ENCODE assay signal across 8 mouse cellular contexts in genomic region chr6:83441259-83442061, GRCm38 (mm10). TPM values are rescaled to one million over a fixed set of nuclear protein-coding genes. Genes with fewer than 3 reads are reported as not detected.
DNase-seq lines count a peak whose midpoint lies in the region; ATAC-seq and TF ChIP-seq lines count a peak whose summit lies in the region.

No protein-coding gene starts in this region.

- H3K27ac ChIP-seq in ES-E14 (ENCODE audit: insufficient read depth, low read depth, low read length, poor library complexity, severe bottlenecking) = no peak overlapping the region
- H3K27ac ChIP-seq in cerebellum, adult 2 months (ENCODE audit: insufficient read depth, low read length) = peak overlapping the region; percentile 93
- H3K27ac ChIP-seq in forebrain, embryonic 16.5 days (ENCODE audit: low read length) = peak overlapping the region; percentile 96
- H3K27ac ChIP-seq in neural tube, embryonic 14.5 days (ENCODE audit: low read depth, low read length) = peak overlapping the region; percentile 96

- ATAC-seq in forebrain, embryonic 16.5 days = peak; percentile 90
- ATAC-seq in neural tube, embryonic 14.5 days (ENCODE audit: low read depth) = peak; percentile 91

- TF ChIP-seq CTCF in cerebellum, adult 2 months (IDR thresholded peaks at IDR 0.05; ENCODE audit: borderline replicate concordance, insufficient read depth, low read depth, low read length) = no peak

- no peaks in the 10 kb centered on the region for H3K36me3 ChIP-seq in ES-E14 (ENCODE audit: control insufficient read depth, insufficient read depth, low read length, poor library complexity, severe bottlenecking)
- H3K36me3 ChIP-seq in forebrain, embryonic 16.5 days (ENCODE audit: control insufficient read depth, insufficient read depth) = no peaks in the 10 kb centered on the region
- no peaks in the 10 kb centered on the region for H3K36me3 ChIP-seq in neural tube, embryonic 14.5 days (ENCODE audit: control insufficient read depth, insufficient read depth, low read length)

- peaks cover 0 to 9% of the 10 kb centered on the region in 2 experiments; a peak in 1 of 4 replicates for H3K4me1 ChIP-seq in ES-E14 (ENCODE audit: control insufficient read depth in 2 of 2, insufficient read depth in 2 of 2, low read length in 2 of 2, poor library complexity in 1 of 2)
- H3K4me1 ChIP-seq in cerebellum, adult 2 months (ENCODE audit: control insufficient read depth, insufficient read depth, low read length) = peaks cover 24% of the 10 kb centered on the region
- H3K4me1 ChIP-seq in forebrain, embryonic 16.5 days (replicated peaks; ENCODE audit: control insufficient read depth, insufficient read depth, low read length) = peaks cover 79% of the 10 kb centered on the region
- peaks cover 59% of the 10 kb centered on the region for H3K4me1 ChIP-seq in neural tube, embryonic 14.5 days (ENCODE audit: control insufficient read depth, insufficient read depth, low read length)

- in situ Hi-C loops in ES-E14 (cut with MboI; ENCODE audit: low sequenced_read_pairs in 2 of 2, unreplicated experiment in 2 of 2) = no loop called here

- peak overlapping the region; percentile 55; the same call in 1 of the 2 replicates for H3K9ac ChIP-seq in ES-E14 (ENCODE audit: insufficient read depth, low read depth, low read length, poor library complexity, severe bottlenecking)
- H3K9ac ChIP-seq in forebrain, embryonic 16.5 days (replicated peaks; ENCODE audit: low read depth, low read length) = peak overlapping the region; percentile 85
- H3K9ac ChIP-seq in neural tube, embryonic 14.5 days (replicated peaks; ENCODE audit: low read depth, low read length) = peak overlapping the region; percentile 72

- under 1% methylated on average over 48 of the region's 48 CpGs for WGBS in cerebellum, adult 2 months
- WGBS in forebrain, embryonic 16.5 days = under 1% methylated on average over 42 of the region's 48 CpGs
- WGBS in neural tube, embryonic 14.5 days = under 1% methylated on average over 48 of the region's 48 CpGs

- H3K9me3 ChIP-seq in ES-E14 (ENCODE audit: control insufficient read depth, insufficient read depth, low read depth, low read length) = no peaks in the 10 kb centered on the region
- H3K9me3 ChIP-seq in forebrain, embryonic 16.5 days (ENCODE audit: control insufficient read depth, low read length) = no peaks in the 10 kb centered on the region
- no peaks in the 10 kb centered on the region for H3K9me3 ChIP-seq in neural tube, embryonic 14.5 days (ENCODE audit: control insufficient read depth, low read length)

- H3K4me2 ChIP-seq in forebrain, embryonic 16.5 days (ENCODE audit: low read length) = peak overlapping the region; percentile 73
- peak overlapping the region; percentile 67 for H3K4me2 ChIP-seq in neural tube, embryonic 14.5 days (ENCODE audit: low read depth, low read length)

- peak overlapping the region; percentile 67 to 82 for H3K4me3 ChIP-seq in ES-E14 (ENCODE audit: insufficient read depth in 1 of 2, low read depth in 1 of 2, low read length in 2 of 2, poor library complexity in 1 of 2, severe bottlenecking in 1 of 2)
- peak overlapping the region; percentile 99 for H3K4me3 ChIP-seq in cerebellum, adult 2 months (replicated peaks; ENCODE audit: insufficient read depth, low read depth, low read length)
- peak overlapping the region; percentile 65 for H3K4me3 ChIP-seq in forebrain, embryonic 16.5 days (replicated peaks; ENCODE audit: low read length)
- H3K4me3 ChIP-seq in neural tube, embryonic 14.5 days (ENCODE audit: low read depth, low read length) = peak overlapping the region; percentile 55

- intact Hi-C loops in heart, postnatal 25 days (cut with DNase I) = loop anchor here (2.0 kb wide), 1 partner anchor 29 kb away; no protein-coding TSS in a partner anchor

- DNase-seq in ES-E14 (ENCODE audit: low read depth, low spot score) = no peak
- peak; percentile 85 to 88 for DNase-seq in cerebellum, adult 2 months
- peak; percentile 88 for DNase-seq in heart, postnatal 25 days (ENCODE audit: low spot score)
- peak; percentile 86 to 90 for DNase-seq in layer of hippocampus, adult 18-20 months (ENCODE audit: low spot score in 2 of 2)
- peak; percentile 89 to 92 for DNase-seq in lung, adult 18-20 months
- DNase-seq in telencephalon, adult 2 months (ENCODE audit: low read depth, low spot score) = peak; percentile 80

- H3K27me3 ChIP-seq in cerebellum, adult 2 months (ENCODE audit: control insufficient read depth, insufficient read depth, low read length) = no peaks in the 10 kb centered on the region
- H3K27me3 ChIP-seq in forebrain, embryonic 16.5 days (replicated peaks; ENCODE audit: control insufficient read depth, insufficient read depth, low read length) = no peaks in the 10 kb centered on the region
- no peaks in the 10 kb centered on the region for H3K27me3 ChIP-seq in neural tube, embryonic 14.5 days (ENCODE audit: control insufficient read depth, insufficient read depth, low read length)

- peak; percentile 75; the same call in 1 of the 2 replicates for TF ChIP-seq POLR2A in cerebellum, adult 2 months (IDR thresholded peaks at IDR 0.05; ENCODE audit: borderline replicate concordance, insufficient read depth, low read length)

TF ChIP-seq in ES-E14, 5 proteins besides CTCF, POLR2A, EP300 and RAD21:
- TF ChIP-seq ZNF384 (IDR thresholded peaks at IDR 0.05; ENCODE audit: low read depth, low read length) (no peak), MAFK (IDR thresholded peaks at IDR 0.05; ENCODE audit: insufficient read depth, low read depth, low read length) (no peak), CHD2 (IDR thresholded peaks at IDR 0.05; ENCODE audit: low read depth, low read length) (no peak), HCFC1 (IDR thresholded peaks at IDR 0.05; ENCODE audit: borderline replicate concordance, insufficient read depth, low read length) (0 out of 2 replicates have a peak, but pooled peaks have one; percentile 14)

RNA-seq across cellular contexts. Expression of gene Tet3, which starts 17.4 kb away (rescaled TPM):
- total RNA-seq in ES-E14 (2012; rRNA removed) = 5.1 and 6.0 TPM in 2 replicates
- 22.5 and 24.7 TPM in 2 replicates for polyA plus RNA-seq in cerebellum, adult 2 months (2012; rRNA removed)
- polyA plus RNA-seq in forebrain, embryonic 16.5 days (2015; fragmentation: Nextera tagmentation; extraction: Ambion mirVana) = 60.9 and 64.3 TPM in 2 replicates
- total RNA-seq in heart, postnatal 25 days (2021) = 10 to 100 TPM; 32.6 to 40.8 TPM
- total RNA-seq in layer of hippocampus, adult 18-20 months (2021) = 10 to 100 TPM; 53.2 to 58.7 TPM
- polyA plus RNA-seq in neural tube, embryonic 14.5 days (2014; fragmentation: Nextera tagmentation; extraction: Ambion mirVana) = 47.7 and 67.0 TPM in 2 replicates
